Mouse (Mus musculus) megakaryocyte-erythroid progenitor cell, adult 5-6 weeks (primary cell): Measurements from ENCODE around the gene Pclo. TPM values are rescaled to one million over a fixed set of nuclear protein-coding genes. Genes with fewer than 3 reads are reported as not detected.
"Not testable (repeated sequence)": the region's sequence is repeated elsewhere in the genome, so short reads cannot be mapped to it uniquely, and the experiment has no call there.

Source experiments
- ATAC-seq: replicated peaks from 2 replicates; pipeline ENCODE4 v1.8.0; 2016; ENCODE audit warnings: mild to moderate bottlenecking, inconsistent platforms; ENCODE audit not compliant: severe bottlenecking, poor library complexity, low FRiP score, low TSS enrichment
- total RNA-seq, 2 experiments: library from RNA; stranded (forward) in 1 of 2; stranded (reverse) in 1 of 2; fragments of 200-1000, 215-1000 nt in 1 of 2; fragments of >200 nt in 1 of 2; fragmentation: Nextera tagmentation in 1 of 2; gene quantifications; 2 replicates each; pipeline ENCODE4 v1.2.3; 2014 to 2017

Gene Pclo
- total RNA-seq, 2 experiments from 2014 or later: not detected

GRCm38 (mm10) chr5:14662180-14662579 is 147.5 kb downstream of the Pclo start:
- ATAC-seq: no peak

GRCm38 (mm10) chr5:14662603-14663002 is 147.9 kb downstream of the Pclo start:
- no peak for ATAC-seq

GRCm38 (mm10) chr5:14680419-14680818 is 165.7 kb downstream of the Pclo start:
- ATAC-seq: no peak

DNA sequence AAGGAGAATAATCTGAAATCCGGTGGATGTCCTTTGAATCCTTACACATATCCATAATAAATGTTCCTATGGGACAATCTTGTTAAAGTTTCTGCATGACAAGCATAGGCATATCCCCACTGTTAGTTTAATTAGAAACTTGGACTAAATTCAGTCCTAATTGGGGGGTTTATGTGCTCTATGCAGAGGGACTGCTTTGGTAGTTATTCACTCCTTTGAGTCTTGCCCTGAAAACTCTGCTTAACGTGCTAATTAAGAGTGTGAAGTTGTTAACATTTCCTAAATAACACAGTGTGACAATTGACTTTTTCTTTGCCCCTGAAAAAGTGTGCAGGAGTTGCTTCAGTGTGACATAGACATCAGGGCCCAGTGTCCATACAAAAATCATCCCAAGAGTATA is 177.3 kb downstream of the Pclo start:
- no peak for ATAC-seq

DNA sequence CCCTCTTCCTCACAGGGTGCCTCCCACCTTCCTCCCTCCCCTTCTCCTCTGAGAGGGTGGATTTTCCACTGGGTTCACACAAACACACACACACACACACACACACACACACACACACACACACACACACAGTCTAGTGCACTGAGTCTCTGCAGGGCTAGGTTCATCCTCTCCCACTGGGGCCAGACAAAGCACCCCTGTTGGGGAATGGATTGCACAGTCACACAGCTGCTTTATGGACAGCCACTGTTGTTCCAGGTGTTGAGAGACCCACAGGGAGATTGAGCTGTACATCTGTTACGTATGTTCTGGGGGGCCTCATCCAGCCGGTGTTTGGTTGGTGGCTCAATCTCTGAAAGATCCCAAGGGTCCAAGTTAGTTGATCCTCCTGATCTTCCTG is 182.0 kb downstream of the Pclo start:
- no peak for ATAC-seq

DNA sequence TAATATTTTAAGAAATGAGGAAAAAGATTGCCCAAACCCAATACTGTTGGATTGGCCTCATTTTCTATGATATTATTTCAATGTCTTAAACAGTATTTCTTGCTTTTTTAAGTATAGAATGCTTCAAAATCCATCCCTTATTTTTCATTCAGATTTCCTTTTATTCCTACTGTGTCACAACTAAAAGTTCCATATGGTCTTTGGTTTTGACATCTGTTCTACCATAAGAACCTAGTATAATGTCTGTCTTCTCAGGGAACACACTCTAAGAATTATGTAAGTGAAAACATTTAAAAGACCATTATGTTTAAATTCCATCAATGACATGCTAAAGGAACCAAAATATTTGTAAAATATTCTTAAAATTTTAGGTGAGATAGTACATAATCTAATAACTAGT is 186.2 kb downstream of the Pclo start:
- no peak for ATAC-seq

DNA sequence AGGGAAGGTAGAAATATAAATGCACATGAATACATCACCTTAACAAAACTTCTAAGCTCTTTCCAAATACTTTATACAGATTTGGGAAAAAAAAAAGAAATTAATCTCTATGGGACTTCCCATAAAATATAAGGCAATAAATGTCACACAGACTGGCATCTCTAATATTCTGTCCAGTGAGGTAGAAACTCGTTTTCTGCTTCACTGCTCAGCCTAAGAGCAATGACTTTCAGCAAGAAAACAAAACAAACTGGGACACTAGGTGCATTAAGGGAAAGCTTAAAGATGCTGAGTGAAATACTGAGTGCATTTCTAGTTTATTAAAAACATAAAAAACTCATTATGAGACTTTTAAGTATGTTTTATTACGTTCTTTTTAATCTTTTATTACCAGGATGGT is 190.7 kb downstream of the Pclo start:
- no peak for ATAC-seq

GRCm38 (mm10) chr5:14707311-14707710 is 192.6 kb downstream of the Pclo start:
- ATAC-seq: no peak

GRCm38 (mm10) chr5:14723576-14723975 is 208.9 kb downstream of the Pclo start:
- ATAC-seq: no peak

- ATAC-seq: no peak
Measured at GRCm38 (mm10) chr5:14728676-14729253, 214.0 kb downstream of the Pclo start.

GRCm38 (mm10) chr5:14750882-14751281 is 236.2 kb downstream of the Pclo start:
- no peak for ATAC-seq

DNA sequence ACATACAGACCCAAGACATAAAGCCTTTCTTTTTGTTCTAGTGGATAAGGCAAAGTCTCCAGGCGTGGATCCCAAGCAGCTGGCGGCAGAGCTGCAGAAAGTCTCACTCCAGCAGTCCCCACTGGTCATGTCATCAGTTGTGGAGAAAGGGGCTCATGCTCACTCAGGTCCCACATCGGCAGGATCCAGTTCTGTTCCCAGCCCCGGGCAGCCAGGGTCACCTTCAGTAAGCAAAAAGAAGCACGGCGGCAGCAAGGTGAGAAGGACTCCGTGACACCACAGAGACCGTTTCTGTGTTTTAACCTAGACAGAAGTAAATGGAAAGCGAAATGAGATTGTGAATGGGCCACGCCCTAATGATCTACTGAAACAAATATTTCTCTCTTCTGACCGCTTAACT is 252.0 kb downstream of the Pclo start:
- ATAC-seq: no peak

GRCm38 (mm10) chr5:14782362-14783082 is 267.8 kb downstream of the Pclo start:
- no peak for ATAC-seq

- ATAC-seq: no peak
Measured at GRCm38 (mm10) chr5:14793891-14794290, 279.2 kb downstream of the Pclo start.

- peak; percentile 96 for ATAC-seq
Measured at GRCm38 (mm10) chr5:14807136-14807535, 292.4 kb downstream of the Pclo start.

- no peak for ATAC-seq
Measured at GRCm38 (mm10) chr5:14833165-14833860, 318.6 kb downstream of the Pclo start.

- no peak for ATAC-seq
Measured at GRCm38 (mm10) chr5:14834155-14834991, 319.7 kb downstream of the Pclo start.

DNA sequence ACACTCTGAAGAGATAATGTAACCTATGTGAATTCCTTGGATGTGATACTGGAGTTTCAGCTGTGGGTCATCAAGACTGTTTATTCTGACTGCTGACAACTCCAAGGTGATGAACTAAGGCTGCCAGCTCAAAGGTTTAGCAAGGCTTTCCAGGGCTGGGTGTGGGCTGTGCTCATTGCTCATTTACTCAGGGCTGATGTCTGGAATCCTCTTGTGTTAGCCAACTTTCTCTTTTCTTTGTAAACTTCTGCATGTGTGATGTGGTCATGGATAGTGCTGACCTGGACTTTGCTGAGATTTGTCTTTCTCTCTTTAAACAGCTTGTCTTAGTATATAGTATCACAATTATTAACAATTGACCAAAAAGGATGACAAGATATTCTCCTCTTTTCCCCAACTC is 338.9 kb downstream of the Pclo start:
- ATAC-seq: no peak

DNA sequence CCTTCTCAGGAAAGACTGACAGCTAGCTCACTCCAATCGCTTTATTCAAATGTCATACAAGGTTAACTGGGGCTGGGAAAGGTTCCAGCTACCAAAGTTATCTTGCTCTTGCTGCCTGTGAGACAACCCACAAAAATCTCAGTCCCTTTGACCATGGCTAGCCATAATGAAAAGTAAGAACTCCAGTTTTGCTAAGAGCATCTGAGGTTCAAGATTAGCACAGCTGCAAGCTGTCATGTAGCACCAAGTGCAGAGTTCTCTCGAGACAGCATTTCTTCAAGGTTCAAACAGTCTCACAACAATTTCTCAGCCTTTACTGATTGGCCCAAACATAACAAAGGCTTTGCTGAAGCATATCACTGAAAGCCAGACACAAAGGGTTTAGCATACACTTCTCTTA is 370.6 kb downstream of the Pclo start:
- not testable (repeated sequence) for ATAC-seq

- ATAC-seq: no peak
Measured at GRCm38 (mm10) chr5:14892242-14892641, 377.5 kb downstream of the Pclo start.
